Mouse (Mus musculus) myocyte (in vitro differentiated cells): Measurements from ENCODE around the gene Aldh16a1. TPM values are rescaled to one million over a fixed set of nuclear protein-coding genes. Genes with fewer than 3 reads are reported as not detected.
"Not testable (repeated sequence)": the region's sequence is repeated elsewhere in the genome, so short reads cannot be mapped to it uniquely, and the experiment has no call there.

Experiments used
- H3K27me3 ChIP-seq: one replicate; pipeline ENCODE4 v1.6.1; 2011; ENCODE audit not compliant: control insufficient read depth, insufficient read depth, insufficient read length
- H3K36me3 ChIP-seq: one replicate; pipeline ENCODE4 v1.6.1; 2011; ENCODE audit not compliant: control insufficient read depth, insufficient read depth
- H3K4me2 ChIP-seq: one replicate; pipeline ENCODE4 v1.6.1; 2011; ENCODE audit warnings: low read depth, control low read depth
- H3K4me3 ChIP-seq: one replicate; pipeline ENCODE4 v1.5.1; 2011; ENCODE audit warnings: mild to moderate bottlenecking, control low read depth, moderate library complexity
- H3K79me2 ChIP-seq: one replicate; pipeline ENCODE4 v1.6.1; 2011; ENCODE audit not compliant: control insufficient read depth, insufficient read depth
- H3ac ChIP-seq: one replicate; pipeline ENCODE4 v1.6.1; 2011; ENCODE audit not compliant: control insufficient read depth, insufficient read length
- CEBPB ChIP-seq: IDR thresholded peaks from 2 replicates; pipeline ENCODE4 v1.6.1; 2011; ENCODE audit warnings: mild to moderate bottlenecking, moderate library complexity; ENCODE audit not compliant: poor library complexity, insufficient read depth, severe bottlenecking
- E2F4 ChIP-seq: IDR thresholded peaks from one replicate; pipeline ENCODE4 v1.6.1; 2011; ENCODE audit warnings: mild to moderate bottlenecking, control low read depth, moderate library complexity; ENCODE audit not compliant: insufficient read depth
- MAX ChIP-seq: IDR thresholded peaks from one replicate; pipeline ENCODE4 v1.6.1; 2011; ENCODE audit warnings: low read depth, mild to moderate bottlenecking, control low read depth
- MYOD1 ChIP-seq, 3 experiments: IDR thresholded peaks; one replicate each; pipeline ENCODE4 v1.6.1; 2011; ENCODE audit warnings: control low read depth in 2 of 3, low read depth in 2 of 3, mild to moderate bottlenecking in 2 of 3, moderate library complexity in 1 of 3; ENCODE audit not compliant: insufficient read length in 2 of 3, control insufficient read depth in 1 of 3
- MYOG ChIP-seq, 3 experiments: IDR thresholded peaks; one replicate each; pipeline ENCODE4 v1.6.1; 2011; ENCODE audit warnings: control low read depth in 2 of 3, low read depth in 2 of 3, mild to moderate bottlenecking in 2 of 3; ENCODE audit not compliant: insufficient read length in 2 of 3, control insufficient read depth in 1 of 3, insufficient read depth in 1 of 3
- POLR2A ChIP-seq: IDR thresholded peaks from one replicate; pipeline ENCODE4 v1.6.1; 2011; ENCODE audit warnings: low read depth, mild to moderate bottlenecking, control low read depth, moderate library complexity; ENCODE audit not compliant: insufficient read length
- POLR2AphosphoS2 ChIP-seq: IDR thresholded peaks from one replicate; pipeline ENCODE4 v1.6.1; 2011; ENCODE audit warnings: low read depth, control low read depth; ENCODE audit not compliant: insufficient read length
- REST ChIP-seq: IDR thresholded peaks from one replicate; pipeline ENCODE4 v1.6.1; 2011; ENCODE audit warnings: mild to moderate bottlenecking, control low read depth, moderate library complexity; ENCODE audit not compliant: insufficient read depth, insufficient read length
- SRF ChIP-seq: IDR thresholded peaks from one replicate; pipeline ENCODE4 v1.6.1; 2011; ENCODE audit warnings: low read depth; ENCODE audit not compliant: control insufficient read depth, insufficient read length
- TCF12 ChIP-seq: IDR thresholded peaks from one replicate; pipeline ENCODE4 v1.6.1; 2011; ENCODE audit warnings: mild to moderate bottlenecking, control low read depth; ENCODE audit not compliant: poor library complexity, insufficient read depth, severe bottlenecking
- TCF3 ChIP-seq: IDR thresholded peaks from one replicate; pipeline ENCODE4 v1.6.1; 2011; ENCODE audit warnings: low read depth, control low read depth; ENCODE audit not compliant: insufficient read length
- USF1 ChIP-seq: IDR thresholded peaks from one replicate; pipeline ENCODE4 v1.6.1; 2011; ENCODE audit warnings: low read depth, mild to moderate bottlenecking, control low read depth, moderate library complexity
- polyA plus RNA-seq: library from polyadenylated mRNA; unstranded; fragments of >200 nt; fragmentation: generic; extraction: Trizol; gene quantifications from one replicate; pipeline ENCODE4 v1.2.1, GENCODE M21; 2012; ENCODE audit warnings: missing spikeins

The Aldh16a1 gene
- polyA plus RNA-seq, 1 experiment = 29.0 TPM

DNA sequence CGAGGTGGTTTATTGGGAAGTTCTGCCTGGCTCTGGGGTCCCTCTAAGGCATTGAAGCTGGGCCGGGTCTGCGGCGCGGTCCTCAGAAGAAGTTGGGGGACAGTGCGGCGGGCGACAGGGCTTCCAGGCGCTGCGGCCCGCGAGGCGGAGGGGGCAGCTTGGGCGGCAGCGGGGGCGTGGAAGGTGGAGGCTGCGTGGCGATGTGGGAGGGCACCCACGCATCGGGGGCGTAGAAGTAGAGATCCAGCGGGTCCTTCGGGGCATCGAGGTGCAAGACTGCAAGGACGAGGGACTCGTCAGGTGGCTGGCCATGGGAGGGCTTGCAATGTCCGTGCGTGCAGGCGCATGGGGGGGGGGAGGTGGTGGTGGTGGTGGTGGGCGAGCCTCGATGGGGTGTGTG lies 22.0 kb upstream of the Aldh16a1 start:
- H3K4me2 ChIP-seq = no peak overlapping the region
- H3K36me3 ChIP-seq = no peaks in the 10 kb centered on the region
- H3K4me3 ChIP-seq = no peak overlapping the region
- peaks cover 72% of the 10 kb centered on the region for H3K27me3 ChIP-seq
- H3ac ChIP-seq = no peak overlapping the region
- H3K79me2 ChIP-seq = no peaks in the 10 kb centered on the region
- TF ChIP-seq SRF (no peak), MAX (no peak), E2F4 (no peak)

DNA sequence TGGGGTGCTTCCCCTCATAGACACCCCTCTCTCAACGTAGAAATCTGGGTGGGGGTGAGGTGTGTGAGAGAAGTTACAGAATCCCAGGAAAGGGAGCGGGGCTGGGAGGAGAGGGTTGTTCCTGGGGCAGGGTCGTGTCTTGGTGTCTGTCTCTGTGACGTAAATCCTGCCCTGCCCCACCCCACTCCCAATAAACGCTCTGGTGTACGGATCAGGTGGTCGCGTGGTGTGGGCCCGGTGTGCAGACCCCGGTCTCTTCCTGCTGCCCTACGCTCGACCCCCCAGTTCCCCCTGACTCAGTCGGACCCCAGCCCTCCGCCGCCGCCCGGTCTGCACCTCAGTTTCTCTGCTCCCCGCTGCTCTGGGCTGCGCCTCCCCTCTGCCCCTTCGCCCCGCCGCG lies 21.5 kb upstream of the Aldh16a1 start:
- H3K79me2 ChIP-seq = no peaks in the 10 kb centered on the region
- no peak overlapping the region for H3K4me3 ChIP-seq
- H3K4me2 ChIP-seq = no peak overlapping the region
- TF ChIP-seq MYOG (IDR thresholded peaks at IDR 0.05; ENCODE audit: control insufficient read depth in 1 of 3, insufficient read depth in 1 of 3, insufficient read length in 2 of 3, low read depth in 2 of 3) (no peak), E2F4 (no peak), REST (no peak), TCF12 (no peak), USF1 (no peak), CEBPB (no peak), POLR2AphosphoS2 (no peak), MYOD1 (IDR thresholded peaks at IDR 0.05; ENCODE audit: control insufficient read depth in 1 of 3, insufficient read length in 2 of 3, low read depth in 2 of 3) (no peak), TCF3 (no peak), MAX (no peak), POLR2A (no peak), SRF (no peak)
- peaks cover 68% of the 10 kb centered on the region for H3K27me3 ChIP-seq
- H3ac ChIP-seq = no peak overlapping the region
- H3K36me3 ChIP-seq = no peaks in the 10 kb centered on the region

DNA sequence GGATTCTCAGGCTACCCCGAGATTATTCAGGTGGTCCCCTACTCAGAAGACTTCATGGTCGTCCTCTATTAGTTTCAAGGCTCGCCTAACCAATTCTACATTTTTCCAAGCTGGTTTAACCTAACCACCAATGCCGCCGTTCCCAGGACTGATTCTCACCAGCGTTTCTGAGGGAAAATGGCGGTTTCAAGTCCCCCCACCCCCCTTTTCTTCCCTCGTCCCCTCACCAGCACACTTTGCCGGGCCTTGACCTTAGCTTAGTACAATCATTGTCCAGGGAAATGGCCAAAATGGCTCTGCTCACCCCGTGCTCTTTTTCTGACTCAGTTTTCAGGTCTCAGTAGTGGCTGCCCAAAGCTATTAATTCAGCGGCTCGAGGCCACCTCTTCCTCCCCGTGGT lies 21.0 kb upstream of the Aldh16a1 start:
- Histone ChIP-seq H3K27me3 (peaks cover 66% of the 10 kb centered on the region), H3K4me3 (no peak overlapping the region)
- TF ChIP-seq POLR2AphosphoS2 (no peak), SRF (no peak), MYOG (IDR thresholded peaks at IDR 0.05; ENCODE audit: control insufficient read depth in 1 of 3, insufficient read depth in 1 of 3, insufficient read length in 2 of 3, low read depth in 2 of 3) (no peak), USF1 (no peak), TCF3 (no peak), TCF12 (no peak), POLR2A (no peak), CEBPB (no peak), REST (no peak), E2F4 (no peak)

DNA sequence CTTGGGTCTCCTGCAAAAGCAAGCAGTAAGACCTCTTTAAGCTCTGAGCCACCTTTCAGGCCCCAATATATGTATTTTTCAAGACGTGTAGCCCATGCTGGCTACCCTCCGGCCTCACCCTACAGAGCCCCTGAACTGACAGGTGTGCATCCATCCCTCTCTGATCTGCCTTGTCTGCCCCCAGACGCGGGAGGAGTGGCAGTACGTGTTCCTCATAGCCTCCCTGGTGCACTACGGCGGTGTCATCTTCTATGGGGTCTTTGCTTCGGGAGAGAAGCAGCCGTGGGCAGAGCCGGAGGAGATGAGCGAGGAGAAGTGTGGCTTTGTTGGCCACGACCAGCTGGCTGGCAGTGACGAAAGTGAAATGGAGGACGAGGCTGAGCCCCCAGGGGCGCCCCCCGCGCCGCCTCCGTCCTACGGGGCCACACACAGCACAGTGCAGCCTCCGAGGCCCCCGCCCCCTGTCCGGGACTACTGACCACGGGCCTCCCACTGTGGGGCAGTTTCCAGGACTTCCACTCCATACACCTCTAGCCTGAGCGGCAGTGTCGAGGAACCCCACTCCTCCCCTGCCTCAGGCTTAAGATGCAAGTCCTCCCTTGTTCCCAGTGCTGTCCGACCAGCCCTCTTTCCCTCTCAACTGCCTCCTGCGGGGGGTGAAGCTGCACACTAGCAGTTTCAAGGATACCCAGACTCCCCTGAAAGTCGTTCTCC lies 20.3 kb upstream of the Aldh16a1 start:
- no peaks in the 10 kb centered on the region for H3K79me2 ChIP-seq
- H3K36me3 ChIP-seq = no peaks in the 10 kb centered on the region
- no peak overlapping the region for H3K4me2 ChIP-seq
- peaks cover 61% of the 10 kb centered on the region for H3K27me3 ChIP-seq
- no peak overlapping the region for H3ac ChIP-seq
- H3K4me3 ChIP-seq = no peak overlapping the region
- no peak for TF ChIP-seq POLR2AphosphoS2
- TF ChIP-seq MYOG (IDR thresholded peaks at IDR 0.05; ENCODE audit: control insufficient read depth in 1 of 3, insufficient read depth in 1 of 3, insufficient read length in 2 of 3, low read depth in 2 of 3) = no peak
- TF ChIP-seq MAX = no peak
- no peak for TF ChIP-seq REST
- TF ChIP-seq E2F4 = no peak
- no peak for TF ChIP-seq TCF12
- no peak for TF ChIP-seq USF1
- no peak for TF ChIP-seq CEBPB

More for the DNA sequence above, 21.0 kb upstream of the Aldh16a1 start:
- Histone ChIP-seq H3K4me2 (no peak overlapping the region), H3K36me3 (no peaks in the 10 kb centered on the region), H3K79me2 (no peaks in the 10 kb centered on the region), H3ac (no peak overlapping the region)

DNA sequence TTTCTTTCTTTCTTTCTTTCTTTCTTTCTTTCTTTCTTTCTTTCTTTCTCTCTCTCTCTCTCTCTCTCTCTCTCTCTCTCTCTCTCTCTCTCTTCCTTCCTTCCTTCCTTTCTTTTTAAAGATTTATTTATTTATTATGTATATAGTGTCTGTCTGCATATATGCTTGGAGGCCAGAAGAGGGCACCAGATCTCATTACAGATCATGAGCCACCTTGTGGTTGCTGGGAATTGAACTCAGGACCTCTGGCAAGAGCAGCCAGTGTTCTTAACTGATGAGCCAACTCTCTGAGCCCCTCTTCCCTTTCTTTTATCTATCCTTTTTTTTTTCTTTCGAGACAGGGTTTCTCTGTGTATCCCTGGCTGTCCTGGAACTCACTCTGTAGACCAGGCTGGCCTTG lies 19.4 kb upstream of the Aldh16a1 start:
- H3K4me3 ChIP-seq, H3K79me2 ChIP-seq, H3K36me3 ChIP-seq, H3ac ChIP-seq, H3K4me2 ChIP-seq: not testable (repeated sequence)
- H3K27me3 ChIP-seq = peaks cover 54% of the 10 kb centered on the region

DNA sequence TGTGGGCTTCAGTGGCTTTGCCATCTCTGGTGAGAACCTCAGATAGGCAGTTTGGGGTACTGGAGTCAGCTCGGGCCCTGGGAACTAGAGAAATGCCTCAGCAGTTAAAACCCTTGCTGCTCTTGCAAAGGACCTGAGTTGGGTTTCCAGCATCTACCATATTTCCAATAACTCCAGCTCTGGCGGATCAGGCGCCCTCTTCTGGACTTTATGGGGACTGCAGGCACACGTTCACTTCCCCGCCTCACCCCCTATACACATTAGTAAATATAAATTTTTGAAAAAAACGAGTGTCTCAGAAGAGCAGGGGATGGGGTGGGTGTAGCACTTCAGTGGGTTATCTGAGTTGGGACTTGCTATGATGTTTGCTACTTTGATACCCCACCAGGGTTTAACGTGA lies 18.6 kb upstream of the Aldh16a1 start:
- H3K4me2 ChIP-seq = no peak overlapping the region
- H3K4me3 ChIP-seq = no peak overlapping the region
- no peak overlapping the region for H3ac ChIP-seq
- TF ChIP-seq TCF12 (no peak), MYOD1 (IDR thresholded peaks at IDR 0.05; ENCODE audit: control insufficient read depth in 1 of 3, insufficient read length in 2 of 3, low read depth in 2 of 3) (no peak), CEBPB (no peak), MYOG (IDR thresholded peaks at IDR 0.05; ENCODE audit: control insufficient read depth in 1 of 3, insufficient read depth in 1 of 3, insufficient read length in 2 of 3, low read depth in 2 of 3) (no peak), SRF (no peak), POLR2A (no peak), USF1 (no peak), POLR2AphosphoS2 (no peak), TCF3 (no peak), REST (no peak)
- H3K79me2 ChIP-seq = no peaks in the 10 kb centered on the region
- no peaks in the 10 kb centered on the region for H3K36me3 ChIP-seq
- peaks cover 54% of the 10 kb centered on the region for H3K27me3 ChIP-seq
